ENCODE assay signal across 8 mouse cellular contexts in the genomic region with DNA sequence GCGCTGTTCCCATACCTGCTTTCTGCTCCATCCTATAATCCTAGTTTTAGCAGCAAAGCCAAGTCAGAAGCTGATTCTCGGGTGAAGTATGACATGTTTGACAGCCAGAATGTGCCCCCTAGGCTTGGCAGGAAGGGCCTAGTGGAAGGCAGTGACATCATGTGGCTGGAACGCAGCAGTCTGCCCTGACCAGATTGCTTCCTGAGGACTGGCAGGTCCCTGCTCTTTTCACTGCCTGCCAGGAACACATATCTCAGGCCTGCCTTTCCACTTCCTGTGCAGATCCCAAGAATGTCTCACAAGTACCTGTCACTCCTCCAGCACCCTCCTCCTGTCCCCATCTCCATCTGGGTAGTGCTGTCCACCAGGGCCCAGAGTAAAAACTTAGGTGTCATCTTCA. TPM values are rescaled to one million over a fixed set of nuclear protein-coding genes. Genes with fewer than 3 reads are reported as not detected.
DNase-seq lines count a peak whose midpoint lies in the region; ATAC-seq lines count a peak whose summit lies in the region.
"Had no signal": no experiment of that assay in that cellular context is flagged by ENCODE, and none has a peak within 500 bp of the region (broad histone marks: within the 10 kb centered on the region; RNA-seq: fewer than 3 reads in every experiment).

No protein-coding gene starts in this region.

- no peaks in the 10 kb centered on the region for H3K9me3 ChIP-seq in liver, embryonic 12.5 days (replicated peaks)
- H3K9me3 ChIP-seq: forebrain, embryonic 15.5 days had no signal

- H3K4me1 ChIP-seq in liver, embryonic 12.5 days = no peaks in the 10 kb centered on the region
- H3K4me1 ChIP-seq: forebrain, embryonic 15.5 days had no signal

- no peaks in the 10 kb centered on the region for H3K27me3 ChIP-seq in liver, embryonic 12.5 days (replicated peaks)
- H3K27me3 ChIP-seq: forebrain, embryonic 15.5 days had no signal

- WGBS in liver, embryonic 12.5 days (ENCODE audit: insufficient replicate concordance) = 64% methylated on average over 3 of the region's 3 CpGs

- no peak overlapping the region for H3K9ac ChIP-seq in liver, embryonic 12.5 days
- H3K9ac ChIP-seq: forebrain, embryonic 15.5 days had no signal

- H3K4me2 ChIP-seq in liver, embryonic 12.5 days = no peak overlapping the region
- H3K4me2 ChIP-seq: forebrain, embryonic 15.5 days had no signal

- H3K36me3 ChIP-seq in liver, embryonic 12.5 days = peaks cover 55% of the 10 kb centered on the region

- H3K4me3 ChIP-seq in liver, embryonic 12.5 days = no peak overlapping the region
- H3K4me3 ChIP-seq: forebrain, embryonic 15.5 days had no signal

- no peak for ATAC-seq in megakaryocyte progenitor cell, adult 5-6 weeks (replicated peaks; ENCODE audit: poor library complexity)
- ATAC-seq in liver, embryonic 12.5 days = no peak
- ATAC-seq: forebrain, embryonic 15.5 days had no signal

- H3K27ac ChIP-seq in liver, embryonic 12.5 days = no peak overlapping the region
- H3K27ac ChIP-seq: forebrain, embryonic 15.5 days had no signal

- DNase-seq in adrenal gland, postnatal 25 days = peak; percentile 35
- peak; percentile 83 for DNase-seq in cerebellum, adult 8-10 months
- peak; percentile 63 for DNase-seq in heart, adult 8-10 months (ENCODE audit: low spot score)
- DNase-seq in lung, adult 18-20 months = peak; percentile 47 to 51
- no peak for DNase-seq in embryo, embryonic 9.5 days (ENCODE audit: extremely low spot score)

RNA-seq across cellular contexts. Expression of gene Atf1, which starts 27.8 kb away (rescaled TPM):
- 70.7 and 78.1 TPM in 2 replicates for total RNA-seq in adrenal gland, postnatal 25 days (2021)
- total RNA-seq in heart, adult 8-10 months (2022) = 10 to 100 TPM; 51.7 to 67.5 (median 61.6) TPM
- total RNA-seq in megakaryocyte progenitor cell, adult 5-6 weeks (2015) = 92.3 and 95.8 TPM in 2 replicates
- 65.7 and 80.7 TPM in 2 replicates for total RNA-seq in megakaryocyte progenitor cell, adult 5-6 weeks (2017)
- polyA plus RNA-seq in liver, embryonic 12.5 days (2016; fragmentation: Nextera tagmentation; extraction: Ambion mirVana) = 55.0 and 57.6 TPM in 2 replicates
